Mouse (Mus musculus): ENCODE data around the gene Aph1a. TPM values are rescaled to one million over a fixed set of nuclear protein-coding genes. Genes with fewer than 3 reads are reported as not detected.

Aph1a gene
- total and polyA plus RNA-seq, 3 experiments = 110 to 170 TPM; not detected in 1

- TF ChIP-seq TCF12 (IDR thresholded peaks at IDR 0.05; ENCODE audit: low read depth, low read length) = peak; percentile 84
- peak; percentile 24; the same call in 1 of the 2 replicates for TF ChIP-seq NELFE (IDR thresholded peaks at IDR 0.05; ENCODE audit: low read depth, low read length)
Measured at GRCm38 (mm10) chr3:95892066-95893052, 1.4 kb upstream of the Aph1a start (continued).

DNA sequence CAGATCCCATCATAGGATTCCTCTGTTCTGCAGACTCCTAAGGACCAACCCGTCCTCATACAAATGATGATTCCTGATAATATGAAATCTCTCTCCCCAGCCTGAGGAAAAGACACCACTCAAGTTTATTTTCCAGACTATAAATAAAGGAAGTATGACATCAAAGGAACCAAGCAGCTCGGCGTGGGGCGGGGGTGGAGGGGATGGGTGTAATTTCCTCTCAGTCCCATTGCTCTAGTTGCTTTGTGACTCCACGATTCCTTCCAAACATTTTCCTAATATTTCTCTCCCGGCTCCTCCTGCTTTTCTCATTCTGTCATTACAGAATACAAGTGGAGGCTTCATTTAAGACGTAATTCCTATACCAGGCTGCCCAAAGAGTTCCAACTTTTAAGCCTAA is 643 bp upstream of the Aph1a start:
- H3K9ac ChIP-seq (ENCODE audit: control insufficient read depth, low read depth, low read length, poor library complexity, severe bottlenecking) = peak overlapping the region; percentile 66
- H3K4me1 ChIP-seq (ENCODE audit: control insufficient read depth in 1 of 2, insufficient read depth in 2 of 2, low read length in 2 of 2) = peaks cover 12 to 20% of the 10 kb centered on the region in 2 experiments
- H3K4me3 ChIP-seq (ENCODE audit: control insufficient read depth in 1 of 2, insufficient read depth in 1 of 2, low read depth in 2 of 2, low read length in 2 of 2) = peak overlapping the region; percentile 59 to 60
- DNase-seq (ENCODE audit: low read depth, low spot score) = peak; percentile 78
- TF ChIP-seq MYB (IDR thresholded peaks at IDR 0.05; ENCODE audit: low read depth, low read length) = no peak
- no peak for TF ChIP-seq POLR2AphosphoS5 (IDR thresholded peaks at IDR 0.05; ENCODE audit: borderline replicate concordance, low read depth, low read length)
- TF ChIP-seq ZMIZ1 (IDR thresholded peaks at IDR 0.05; ENCODE audit: low read depth, low read length) = no peak
- TF ChIP-seq ZC3H11A (IDR thresholded peaks at IDR 0.05; ENCODE audit: low read depth, low read length) = no peak
- no peak for TF ChIP-seq UBTF (IDR thresholded peaks at IDR 0.05; ENCODE audit: borderline replicate concordance, insufficient read depth, low read depth, low read length)
- peak; percentile 95; the same call in 1 of the 2 replicates for TF ChIP-seq CHD1 (IDR thresholded peaks at IDR 0.05; ENCODE audit: low read depth, low read length)
- TF ChIP-seq MAZ (IDR thresholded peaks at IDR 0.05; ENCODE audit: low read depth, low read length) = peak; percentile 58; the same call in 1 of the 2 replicates
- no peak for TF ChIP-seq SMC3 (IDR thresholded peaks at IDR 0.05; ENCODE audit: low read depth, low read length)
- 0 out of 2 replicates have a peak, but pooled peaks have one; percentile 1 for TF ChIP-seq BHLHE40 (IDR thresholded peaks at IDR 0.05; ENCODE audit: borderline replicate concordance, low read depth, low read length)
- peak; percentile 52 for TF ChIP-seq ETS1 (IDR thresholded peaks at IDR 0.05; ENCODE audit: low read depth, low read length)
- TF ChIP-seq ELF1 (IDR thresholded peaks at IDR 0.05; ENCODE audit: low read depth, low read length) = peak; percentile 55
- H3K9me3 ChIP-seq (replicated peaks; ENCODE audit: insufficient read depth, low read length) = no peaks in the 10 kb centered on the region
- H3K36me3 ChIP-seq (ENCODE audit: control insufficient read depth in 1 of 2, insufficient read depth in 2 of 2, low read length in 2 of 2) = peaks cover 0 to 16% of the 10 kb centered on the region in 2 experiments; a peak in 2 of 4 replicates
- no peaks in the 10 kb centered on the region for H3K27me3 ChIP-seq (ENCODE audit: control insufficient read depth in 1 of 2, insufficient read depth in 2 of 2, low read length in 2 of 2)
- H3K79me2 ChIP-seq (ENCODE audit: control insufficient read depth, insufficient read depth, low read length, poor library complexity) = peaks cover 11% of the 10 kb centered on the region
- peak overlapping the region; percentile 73 for H3K27ac ChIP-seq (ENCODE audit: control insufficient read depth, low read depth, low read length)
